Mouse (Mus musculus) naive thymus-derived CD4-positive, alpha-beta T cell, adult 2 months (primary cell): ENCODE data around the gene Cnn2.

ENCODE experiments used
- DNase-seq: peaks from one replicate; pipeline ENCODE4 v3.0.0-alpha.2; 2011; ENCODE audit warnings: low read depth

Gene Cnn2

GRCm38 (mm10) chr10:79988506-79989271, at the start of gene Cnn2:
Cnn2 (plus strand) TSS chr10:79988584.
- peak; percentile 63 for DNase-seq

- no peak for DNase-seq
Observed at GRCm38 (mm10) chr10:79940749-79941148, 47.6 kb upstream of the Cnn2 start.

- no peak for DNase-seq
Observed at GRCm38 (mm10) chr10:79942988-79943387, 45.4 kb upstream of the Cnn2 start.

GRCm38 (mm10) chr10:79943471-79943901, 44.9 kb upstream of the Cnn2 start:
- DNase-seq = no peak

- no peak for DNase-seq
Observed at GRCm38 (mm10) chr10:79945507-79946234, 42.7 kb upstream of the Cnn2 start.

GRCm38 (mm10) chr10:79946752-79947322, 41.5 kb upstream of the Cnn2 start:
- no peak for DNase-seq

GRCm38 (mm10) chr10:79947502-79947901, 40.9 kb upstream of the Cnn2 start:
- no peak for DNase-seq

- no peak for DNase-seq
Observed at GRCm38 (mm10) chr10:79949873-79950272, 38.5 kb upstream of the Cnn2 start.

- DNase-seq = no peak
Observed at GRCm38 (mm10) chr10:79950661-79951060, 37.7 kb upstream of the Cnn2 start.

- peak; percentile 57 for DNase-seq
Observed at GRCm38 (mm10) chr10:79953946-79954345, 34.4 kb upstream of the Cnn2 start.

- no peak for DNase-seq
Observed at GRCm38 (mm10) chr10:79955691-79956090, 32.7 kb upstream of the Cnn2 start.

- DNase-seq = no peak
Observed at GRCm38 (mm10) chr10:79956643-79957154, 31.7 kb upstream of the Cnn2 start.

GRCm38 (mm10) chr10:79958140-79958816, 30.1 kb upstream of the Cnn2 start:
- peak; percentile 81 for DNase-seq

GRCm38 (mm10) chr10:79959412-79959811, 29.0 kb upstream of the Cnn2 start:
- peak; percentile 63 for DNase-seq

- peak; percentile 100 for DNase-seq
Observed at GRCm38 (mm10) chr10:79959847-79960601, 28.4 kb upstream of the Cnn2 start, which contains the start of gene Wdr18. Wdr18 (plus strand) TSS chr10:79960152.

- DNase-seq = no peak
Observed at GRCm38 (mm10) chr10:79960671-79961294, 27.6 kb upstream of the Cnn2 start.

GRCm38 (mm10) chr10:79964727-79965126, 23.7 kb upstream of the Cnn2 start:
- DNase-seq = no peak

- DNase-seq = no peak
Observed at GRCm38 (mm10) chr10:79965325-79965724, 23.1 kb upstream of the Cnn2 start.

GRCm38 (mm10) chr10:79966886-79967400, 21.4 kb upstream of the Cnn2 start:
- DNase-seq = no peak

GRCm38 (mm10) chr10:79968181-79968580, 20.2 kb upstream of the Cnn2 start:
- DNase-seq = no peak
